Mouse (Mus musculus) liver, postnatal 0 days (tissue): ENCODE results near the gene Herc1. TPM values are rescaled to one million over a fixed set of nuclear protein-coding genes. Genes with fewer than 3 reads are reported as not detected.

ENCODE experiments used
- ATAC-seq: fragments of 200-750 bp; cut with Nextera tagmentation; 2 replicates; pipeline ENCODE4 v1.8.0; 2017; ENCODE audit warnings: mild to moderate bottlenecking, moderate library complexity
- DNase-seq: peaks from one replicate; pipeline ENCODE4 v3.0.0-alpha.2; 2016
- H3K27ac ChIP-seq: fragments of 300-500 bp; sonication (generic); 2 replicates; pipeline ENCODE4 v1.5.1; 2014; ENCODE audit warnings: antibody characterized with exemption, moderate library complexity, mild to moderate bottlenecking, low read depth
- H3K27me3 ChIP-seq: fragments of 300-500 bp; sonication (generic); 2 replicates; pipeline ENCODE4 v1.6.1; 2014; ENCODE audit warnings: low read length, control low read depth, mixed read lengths; ENCODE audit not compliant: insufficient read depth
- H3K36me3 ChIP-seq: fragments of 300-500 bp; sonication (generic); replicated peaks from 2 replicates; pipeline ENCODE4 v1.6.1; 2014; ENCODE audit warnings: mild to moderate bottlenecking, control low read depth, low read length, moderate library complexity, mixed read lengths; ENCODE audit not compliant: insufficient read depth
- H3K4me1 ChIP-seq: fragments of 300-500 bp; sonication (generic); 2 replicates; pipeline ENCODE4 v1.6.1; 2014; ENCODE audit warnings: antibody characterized with exemption, mild to moderate bottlenecking, control low read depth; ENCODE audit not compliant: insufficient read depth
- H3K4me2 ChIP-seq: fragments of 300-500 bp; sonication (generic); 2 replicates; pipeline ENCODE4 v1.6.1; 2014; ENCODE audit warnings: low read depth, mild to moderate bottlenecking, low read length, moderate library complexity, mixed read lengths
- H3K4me3 ChIP-seq: fragments of 300-500 bp; sonication (generic); 2 replicates; pipeline ENCODE4 v1.5.1; 2014; ENCODE audit warnings: low read depth, low read length
- H3K9ac ChIP-seq: fragments of 300-500 bp; sonication (generic); replicated peaks from 2 replicates; pipeline ENCODE4 v1.6.1; 2014; ENCODE audit warnings: mild to moderate bottlenecking, moderate library complexity
- H3K9me3 ChIP-seq: fragments of 300-500 bp; sonication (generic); 2 replicates; pipeline ENCODE4 v1.6.1; 2016; ENCODE audit warnings: mild to moderate bottlenecking, control low read depth, low read length, mixed read lengths
- CTCF ChIP-seq: sonication (generic); IDR thresholded peaks from 2 replicates; pipeline ENCODE4 v1.5.1; 2016; ENCODE audit warnings: antibody characterized with exemption, low read depth
- EP300 ChIP-seq: IDR thresholded peaks from 2 replicates; pipeline ENCODE4 v1.6.1; 2016; ENCODE audit warnings: antibody characterized with exemption, low read depth, mild to moderate bottlenecking
- WGBS: fragments of 180-500 bp; shearing (Covaris S2); extraction: QIAGEN DNeasy Blood & Tissue Kit; methylation state at CpG from one replicate; pipeline ENCODE4 v1.1.7; 2014; ENCODE audit not compliant: insufficient replicate concordance; 5-methylcytosine and 5-hydroxymethylcytosine counted together
- polyA plus RNA-seq: library from polyadenylated mRNA; unstranded; fragments of >200 nt; fragmentation: Nextera tagmentation; extraction: Ambion mirVana; gene quantifications from 2 replicates; pipeline ENCODE4 v1.2.1, GENCODE M21; 2015

Gene Herc1
- polyA plus RNA-seq, 1 experiment from 2014 or later, result 13.9 TPM

DNA sequence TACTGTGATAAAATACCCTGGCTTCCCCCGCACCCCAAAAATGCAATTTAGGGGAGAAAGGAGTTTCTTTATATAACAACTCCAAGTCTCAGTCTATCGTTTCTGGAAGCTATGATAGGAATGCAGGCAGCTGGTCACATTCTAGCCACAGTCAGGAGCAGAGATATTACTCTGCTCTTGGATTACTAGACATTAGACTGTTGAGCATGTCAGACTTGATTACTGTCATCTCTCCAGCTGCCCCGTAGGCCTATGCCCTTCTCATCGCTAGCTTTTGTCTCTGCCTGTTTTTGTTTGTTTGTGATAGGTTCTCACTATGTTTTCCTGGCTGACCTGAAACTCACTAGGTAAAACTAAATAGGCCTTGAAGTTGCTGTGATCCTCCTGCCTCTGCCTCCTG is 41.5 kb upstream of the Herc1 start:
- no peak for DNase-seq
- Histone ChIP-seq H3K4me1 (peaks cover 3% of the 10 kb centered on the region; the same call in 1 of the 2 replicates), H3K4me2 (no peak overlapping the region), H3K27ac (no peak overlapping the region), H3K27me3 (no peaks in the 10 kb centered on the region), H3K4me3 (no peak overlapping the region), H3K36me3 (no peaks in the 10 kb centered on the region), H3K9ac (no peak overlapping the region), H3K9me3 (no peaks in the 10 kb centered on the region)
- WGBS, result 72% methylated on average over 4 of the region's 4 CpGs
- no peak for ATAC-seq
- TF ChIP-seq EP300 (no peak), CTCF (no peak)

DNA sequence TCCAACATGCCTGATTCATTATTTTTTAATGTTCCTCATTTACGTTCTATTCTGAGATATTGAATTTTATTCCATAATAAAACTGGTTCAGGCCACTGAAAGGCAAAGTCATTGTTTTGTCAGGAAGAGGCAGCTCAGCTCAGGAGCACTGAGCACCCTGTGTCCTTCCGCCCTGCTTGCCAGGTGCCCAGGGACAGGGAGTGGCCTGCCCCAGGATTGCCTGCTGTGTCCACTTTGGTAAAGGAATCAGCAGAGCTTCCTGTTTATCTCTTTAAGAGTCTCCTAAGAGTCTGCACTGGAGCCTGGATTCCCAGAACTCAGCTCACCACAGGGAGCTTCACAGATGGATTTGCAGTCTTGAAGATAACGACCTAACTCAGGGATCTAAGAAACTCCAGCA is 38.8 kb upstream of the Herc1 start:
- H3K4me1 ChIP-seq, result no peaks in the 10 kb centered on the region
- no peaks in the 10 kb centered on the region for H3K9me3 ChIP-seq
- no peak overlapping the region for H3K27ac ChIP-seq
- H3K27me3 ChIP-seq, result no peaks in the 10 kb centered on the region
- H3K36me3 ChIP-seq, result no peaks in the 10 kb centered on the region
- no peak overlapping the region for H3K4me3 ChIP-seq
- no peak for TF ChIP-seq EP300
- TF ChIP-seq CTCF, result no peak
- H3K4me2 ChIP-seq, result no peak overlapping the region
- no peak for ATAC-seq
- no peak overlapping the region for H3K9ac ChIP-seq
- WGBS, result 57% methylated on average over 3 of the region's 3 CpGs
- no peak for DNase-seq

DNA sequence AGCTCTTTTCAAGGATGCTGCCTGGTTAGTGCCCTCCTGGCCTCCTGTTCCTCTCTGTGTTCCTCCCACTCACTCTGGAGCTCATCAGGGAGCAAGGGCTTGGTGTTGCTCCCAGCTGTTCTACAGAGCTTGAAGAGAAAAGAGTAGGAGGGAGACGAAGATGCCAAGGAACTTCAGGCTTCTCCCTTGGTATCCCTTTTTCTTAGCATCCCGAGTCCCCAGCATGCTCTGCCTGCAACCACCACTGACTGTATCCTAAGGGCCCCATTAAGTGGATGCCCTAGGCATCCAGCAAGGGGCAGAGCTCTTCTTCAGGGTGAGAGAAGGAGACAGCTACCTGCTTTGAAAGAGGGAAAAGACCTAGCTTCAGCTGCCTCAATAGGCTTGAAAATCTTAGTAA is 33.6 kb upstream of the Herc1 start:
- H3K36me3 ChIP-seq, result no peaks in the 10 kb centered on the region
- H3K4me2 ChIP-seq, result no peak overlapping the region
- H3K27ac ChIP-seq, result no peak overlapping the region
- H3K4me1 ChIP-seq, result no peaks in the 10 kb centered on the region
- TF ChIP-seq EP300, result no peak
- no peak for TF ChIP-seq CTCF
- H3K9me3 ChIP-seq, result no peaks in the 10 kb centered on the region
- H3K4me3 ChIP-seq, result no peak overlapping the region
- H3K27me3 ChIP-seq, result no peaks in the 10 kb centered on the region
- no peak overlapping the region for H3K9ac ChIP-seq
- WGBS, result 69% methylated on average over 2 of the region's 2 CpGs
- ATAC-seq, result no peak
- DNase-seq, result no peak

DNA sequence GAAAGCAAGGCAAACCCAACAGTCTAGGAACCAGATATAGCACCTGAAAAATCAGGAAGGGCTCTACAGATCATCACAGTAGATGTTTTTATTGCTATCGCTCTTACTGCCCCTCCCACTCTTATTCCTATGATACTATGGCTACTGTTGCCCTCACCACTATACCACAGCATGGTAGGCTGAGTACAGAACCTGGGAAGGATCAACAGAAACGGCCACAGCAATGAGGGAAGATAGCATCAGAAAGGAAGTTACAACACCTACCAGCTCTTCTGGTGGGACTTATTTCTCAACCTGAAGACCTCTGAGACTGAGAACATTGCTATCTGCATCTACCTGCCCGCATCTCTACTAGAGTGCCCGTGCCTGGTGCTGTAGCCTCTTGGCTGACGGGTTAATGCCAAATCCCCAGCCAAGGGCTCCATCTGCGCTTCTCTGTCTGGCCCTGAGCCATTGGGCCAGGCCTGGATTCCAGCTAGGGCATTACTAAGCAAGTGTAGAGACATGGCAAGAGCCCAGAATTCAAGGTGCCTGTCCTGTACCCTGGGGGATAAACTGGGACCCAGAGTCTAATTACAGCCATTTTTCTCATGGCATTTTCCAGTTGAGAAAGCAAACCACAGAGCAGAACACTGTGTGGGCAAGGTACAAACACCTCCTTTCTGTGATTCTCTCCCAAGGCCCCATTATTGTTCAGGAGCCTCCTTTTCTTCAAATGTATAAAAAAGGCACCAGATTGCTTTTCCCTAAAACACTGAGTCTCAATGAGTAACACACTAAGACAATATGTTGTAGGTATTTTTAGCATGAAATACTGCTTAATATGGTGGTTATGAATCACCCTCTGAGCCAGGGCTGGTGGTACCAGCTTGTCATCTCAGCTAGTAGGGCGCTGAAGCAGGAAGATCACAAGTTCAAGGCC is 28.0 kb upstream of the Herc1 start:
- TF ChIP-seq EP300, result no peak
- no peak overlapping the region for H3K27ac ChIP-seq
- H3K36me3 ChIP-seq, result no peaks in the 10 kb centered on the region
- no peaks in the 10 kb centered on the region for H3K4me1 ChIP-seq
- no peak overlapping the region for H3K4me3 ChIP-seq
- H3K9ac ChIP-seq, result no peak overlapping the region
- no peaks in the 10 kb centered on the region for H3K27me3 ChIP-seq
- DNase-seq, result no peak
- H3K9me3 ChIP-seq, result no peaks in the 10 kb centered on the region
- 78% methylated on average over 7 of the region's 7 CpGs for WGBS
- no peak for ATAC-seq
- H3K4me2 ChIP-seq, result no peak overlapping the region

DNA sequence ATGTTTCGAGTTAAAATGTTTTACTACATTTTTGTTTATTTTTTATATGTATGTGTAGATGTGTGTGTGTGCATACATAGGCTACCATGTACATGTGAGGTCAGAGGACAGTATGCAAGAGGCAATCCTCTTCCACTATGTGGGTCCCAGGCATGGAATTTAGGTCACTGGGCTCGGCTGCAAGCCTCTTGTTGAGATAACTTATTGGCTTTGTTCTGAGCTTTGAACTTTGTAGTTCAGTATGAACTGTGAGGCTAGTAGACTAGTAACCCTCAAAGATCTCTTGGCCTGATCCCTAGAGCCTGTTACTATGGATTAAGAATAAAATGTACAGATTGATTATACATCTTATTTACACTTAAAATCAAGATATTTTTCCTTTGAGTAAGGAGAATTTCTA is 23.4 kb upstream of the Herc1 start:
- no peak overlapping the region for H3K9ac ChIP-seq
- WGBS, result 65% methylated on average over 2 of the region's 2 CpGs
- no peaks in the 10 kb centered on the region for H3K9me3 ChIP-seq
- no peaks in the 10 kb centered on the region for H3K27me3 ChIP-seq
- no peak overlapping the region for H3K27ac ChIP-seq
- no peak overlapping the region for H3K4me3 ChIP-seq
- peaks cover 7% of the 10 kb centered on the region for H3K4me1 ChIP-seq
- TF ChIP-seq EP300 (0 out of 2 replicates have a peak, but pooled peaks have one; percentile 16), CTCF (no peak)
- ATAC-seq (peak; percentile 53), DNase-seq (no peak)
- H3K36me3 ChIP-seq, result no peaks in the 10 kb centered on the region
- no peak overlapping the region for H3K4me2 ChIP-seq

DNA sequence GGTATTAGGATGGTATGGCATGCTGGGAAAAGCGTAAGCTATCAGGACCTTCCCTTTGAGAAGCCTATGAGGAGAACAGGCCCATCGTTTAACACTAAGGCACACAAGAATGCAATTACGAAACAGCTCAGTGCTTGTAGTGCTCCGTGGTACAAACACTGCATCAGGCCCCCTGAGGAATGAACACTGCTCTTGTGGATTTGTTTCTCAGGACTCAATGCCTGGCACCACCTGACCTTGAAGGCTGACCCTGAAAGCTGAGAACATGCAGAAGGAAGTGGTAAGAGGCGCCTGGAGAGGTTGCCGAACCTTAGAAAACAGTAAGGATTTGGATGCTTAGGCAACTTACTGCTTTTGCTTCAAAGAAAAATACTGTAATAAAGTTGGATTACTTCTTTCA is 20.8 kb upstream of the Herc1 start:
- H3K36me3 ChIP-seq, result no peaks in the 10 kb centered on the region
- no peaks in the 10 kb centered on the region for H3K9me3 ChIP-seq
- no peak for DNase-seq

More for the DNA sequence above, 20.8 kb upstream of the Herc1 start:
- no peak overlapping the region for H3K4me2 ChIP-seq
- H3K4me1 ChIP-seq, result peaks cover 7% of the 10 kb centered on the region
- peak overlapping the region; percentile 77 for H3K27ac ChIP-seq
- ATAC-seq, result no peak
- no peak overlapping the region for H3K4me3 ChIP-seq
- TF ChIP-seq CTCF (no peak), EP300 (no peak)
- 51% methylated on average over 6 of the region's 6 CpGs for WGBS
- H3K27me3 ChIP-seq, result no peaks in the 10 kb centered on the region
- H3K9ac ChIP-seq, result no peak overlapping the region
